ENCODE assay signal across 8 mouse cellular contexts in genomic region chr10:17721602-17722121, GRCm38 (mm10). TPM values are rescaled to one million over a fixed set of nuclear protein-coding genes. Genes with fewer than 3 reads are reported as not detected.
DNase-seq lines count a peak whose midpoint lies in the region; ATAC-seq and TF ChIP-seq lines count a peak whose summit lies in the region.

No protein-coding gene starts in this region.

- intact Hi-C loops in heart, adult 2 months (cut with DNase I) = loop anchor here (5.0 to 10.0 kb wide), 8 partner anchors 177 to 1377 kb away; no protein-coding TSS in a partner anchor

- no peaks in the 10 kb centered on the region for H3K4me1 ChIP-seq in cerebellum, adult 2 months (ENCODE audit: control insufficient read depth, insufficient read depth, low read length)
- peaks cover 2% of the 10 kb centered on the region for H3K4me1 ChIP-seq in heart, adult 2 months (ENCODE audit: control insufficient read depth, insufficient read depth, low read length)
- H3K4me1 ChIP-seq in kidney, embryonic 15.5 days = peaks cover 22% of the 10 kb centered on the region
- H3K4me1 ChIP-seq in lung, postnatal 0 days (ENCODE audit: insufficient read depth, low read depth, low read length) = no peaks in the 10 kb centered on the region; the same call in 1 of the 2 replicates

- ATAC-seq in kidney, embryonic 15.5 days (replicated peaks; ENCODE audit: low FRiP score) = no peak
- no peak for ATAC-seq in lung, postnatal 0 days

- no peak for DNase-seq in cerebellum, adult 2 months
- DNase-seq in cerebellum, adult 11 months = no peak
- DNase-seq in A20 (ENCODE audit: low read depth, low spot score) = peak; percentile 89
- DNase-seq in c-Kit-positive CD71-positive TER-119-positive erythroid progenitor cells, embryonic 14.5 days (ENCODE audit: low spot score) = peak; percentile 47
- DNase-seq in heart, adult 2 months = peak in 1 of 2 experiments; percentile 70
- DNase-seq in lung, postnatal 0 days (ENCODE audit: low spot score) = peak; percentile 87
- DNase-seq in spleen, postnatal 4 days (ENCODE audit: low spot score in 2 of 2) = peak; percentile 27 to 67

- H3K79me2 ChIP-seq in heart, adult 2 months (replicated peaks; ENCODE audit: control insufficient read depth, insufficient read depth, low read length) = no peaks in the 10 kb centered on the region; the same call in 1 of the 2 replicates

- H3K9me3 ChIP-seq in kidney, embryonic 15.5 days (replicated peaks) = no peaks in the 10 kb centered on the region
- H3K9me3 ChIP-seq in lung, postnatal 0 days (ENCODE audit: low read length) = no peaks in the 10 kb centered on the region

- peak overlapping the region; percentile 81 for H3K4me2 ChIP-seq in kidney, embryonic 15.5 days
- peak overlapping the region; percentile 83 for H3K4me2 ChIP-seq in lung, postnatal 0 days (replicated peaks; ENCODE audit: low read depth, low read length)

- no peak for TF ChIP-seq CTCF in cerebellum, adult 2 months (IDR thresholded peaks at IDR 0.05; ENCODE audit: borderline replicate concordance, insufficient read depth, low read depth, low read length)
- TF ChIP-seq CTCF in heart, adult 2 months (IDR thresholded peaks at IDR 0.05) = no peak
- TF ChIP-seq CTCF in lung, postnatal 0 days (IDR thresholded peaks at IDR 0.05) = no peak

- TF ChIP-seq EP300 in heart, adult 2 months (IDR thresholded peaks at IDR 0.05; ENCODE audit: insufficient read depth, low read depth, low read length) = no peak
- TF ChIP-seq EP300 in lung, postnatal 0 days (IDR thresholded peaks at IDR 0.05) = no peak; the same call in none of the 2 replicates

- H3K27me3 ChIP-seq in cerebellum, adult 2 months (ENCODE audit: control insufficient read depth, insufficient read depth, low read length) = no peaks in the 10 kb centered on the region
- no peaks in the 10 kb centered on the region for H3K27me3 ChIP-seq in heart, adult 2 months (ENCODE audit: control insufficient read depth, insufficient read depth, low read length)
- 0 out of 2 replicates have a peak, but pooled peaks cover 3% of the 10 kb centered on the region for H3K27me3 ChIP-seq in kidney, embryonic 15.5 days
- no peaks in the 10 kb centered on the region for H3K27me3 ChIP-seq in lung, postnatal 0 days (replicated peaks; ENCODE audit: insufficient read depth, low read length)

- peak overlapping the region; percentile 83 for H3K4me3 ChIP-seq in cerebellum, adult 2 months (replicated peaks; ENCODE audit: insufficient read depth, low read depth, low read length)
- peak overlapping the region; percentile 98 for H3K4me3 ChIP-seq in heart, adult 2 months
- H3K4me3 ChIP-seq in kidney, embryonic 15.5 days (replicated peaks) = peak overlapping the region; percentile 89
- H3K4me3 ChIP-seq in lung, postnatal 0 days (ENCODE audit: low read depth, low read length) = peak overlapping the region; percentile 89

- H3K27ac ChIP-seq in cerebellum, adult 2 months (ENCODE audit: insufficient read depth, low read length) = peak overlapping the region; percentile 96
- peak overlapping the region; percentile 98 for H3K27ac ChIP-seq in heart, adult 2 months
- H3K27ac ChIP-seq in kidney, embryonic 15.5 days = peak overlapping the region; percentile 100
- H3K27ac ChIP-seq in lung, postnatal 0 days (ENCODE audit: low read length) = peak overlapping the region; percentile 99

- under 1% methylated on average over 21 of the region's 21 CpGs for WGBS in cerebellum, adult 2 months
- under 1% methylated on average over 21 of the region's 21 CpGs for WGBS in heart, adult 2 months
- WGBS in kidney, embryonic 15.5 days = under 1% methylated on average over 21 of the region's 21 CpGs
- under 1% methylated on average over 21 of the region's 21 CpGs for WGBS in lung, postnatal 0 days

- peaks cover 3% of the 10 kb centered on the region; the same call in 1 of the 2 replicates for H3K36me3 ChIP-seq in heart, adult 2 months (ENCODE audit: control insufficient read depth, insufficient read depth, low read length)
- H3K36me3 ChIP-seq in kidney, embryonic 15.5 days = peaks cover 4% of the 10 kb centered on the region; the same call in 1 of the 2 replicates
- no peaks in the 10 kb centered on the region for H3K36me3 ChIP-seq in lung, postnatal 0 days (ENCODE audit: insufficient read depth, low read length)

- TF ChIP-seq POLR2A in cerebellum, adult 2 months (IDR thresholded peaks at IDR 0.05; ENCODE audit: borderline replicate concordance, insufficient read depth, low read length) = no peak
- no peak for TF ChIP-seq POLR2A in heart, adult 2 months (IDR thresholded peaks at IDR 0.05; ENCODE audit: insufficient read depth, low read depth, low read length)

- peak overlapping the region; percentile 65 for H3K9ac ChIP-seq in heart, adult 2 months (ENCODE audit: low read depth, low read length)
- H3K9ac ChIP-seq in kidney, embryonic 15.5 days = peak overlapping the region; percentile 96
- peak overlapping the region; percentile 41 for H3K9ac ChIP-seq in lung, postnatal 0 days (replicated peaks; ENCODE audit: low read depth)

RNA-seq across cellular contexts. Expression of gene Cited2, which starts 1.4 kb away (rescaled TPM):
- polyA plus RNA-seq in cerebellum, adult 2 months (2012; rRNA removed) = 99.1 and 110 TPM in 2 replicates
- 10 to 100 TPM; 38.7 to 54.0 TPM for total RNA-seq in heart, adult 2 months (2021)
- polyA plus RNA-seq in heart, adult 2 months (2012; rRNA removed) = 22.2 and 23.8 TPM in 2 replicates
- polyA plus RNA-seq in kidney, embryonic 15.5 days (2015; fragmentation: Nextera tagmentation; extraction: Ambion mirVana) = 76.3 and 77.4 TPM in 2 replicates
- polyA plus RNA-seq in lung, postnatal 0 days (2015; fragmentation: Nextera tagmentation; extraction: Ambion mirVana) = 53.4 and 57.9 TPM in 2 replicates

Comparison
In these comparisons a context has a peak if more than half of its experiments do, and no peak if none do; other contexts are left out.
1. DNase-seq: peak in A20 (single experiment), c-Kit-positive CD71-positive TER-119-positive erythroid progenitor cells, embryonic 14.5 days (single experiment), lung, postnatal 0 days (single experiment) and spleen, postnatal 4 days (2 of 2); none in cerebellum, adult 2 months (0 of 2) and cerebellum, adult 11 months (single experiment).
2. H3K9ac ChIP-seq: peak in every context shown above with its lines; median percentile 96 in kidney, embryonic 15.5 days; 65 in heart, adult 2 months; 41 in lung, postnatal 0 days.
3. Peak in every context shown above with its lines, with median percentiles within 50 percentile points of each other: H3K27ac ChIP-seq and H3K4me3 ChIP-seq.